Mouse (Mus musculus) ovary, postnatal 10 days (tissue): ENCODE measurements at regions not wholly inside any gene's neighbourhood (a gene's known extent, or its start where the extent isn't known, plus 50 kb on each side); places are given as distances from the start of the nearest gene placed in this dataset.

ENCODE experiments used
- DNase-seq: peaks from one replicate; pipeline ENCODE4 v3.0.0; 2022; ENCODE audit warnings: low spot score

DNA sequence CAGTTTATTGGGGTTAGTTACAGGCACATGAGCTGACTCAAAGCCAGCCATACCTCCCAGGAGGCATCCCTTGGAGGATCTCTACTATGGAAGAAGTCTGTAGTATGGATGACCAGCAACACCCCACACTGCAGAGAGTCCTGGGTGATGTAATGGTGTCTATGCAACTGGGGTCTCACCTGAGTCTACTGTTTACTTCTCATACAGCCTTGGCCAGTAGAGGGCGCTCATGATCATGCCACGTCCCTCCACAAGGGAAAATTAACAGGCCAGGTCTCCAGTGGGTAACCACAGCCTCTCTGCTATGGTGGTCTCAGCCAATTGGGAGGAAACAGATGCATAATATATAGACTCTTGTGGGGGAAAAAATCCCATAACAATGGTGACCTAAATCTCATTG is 111.7 kb downstream of the Cdh26 start:
- DNase-seq = no peak

DNA sequence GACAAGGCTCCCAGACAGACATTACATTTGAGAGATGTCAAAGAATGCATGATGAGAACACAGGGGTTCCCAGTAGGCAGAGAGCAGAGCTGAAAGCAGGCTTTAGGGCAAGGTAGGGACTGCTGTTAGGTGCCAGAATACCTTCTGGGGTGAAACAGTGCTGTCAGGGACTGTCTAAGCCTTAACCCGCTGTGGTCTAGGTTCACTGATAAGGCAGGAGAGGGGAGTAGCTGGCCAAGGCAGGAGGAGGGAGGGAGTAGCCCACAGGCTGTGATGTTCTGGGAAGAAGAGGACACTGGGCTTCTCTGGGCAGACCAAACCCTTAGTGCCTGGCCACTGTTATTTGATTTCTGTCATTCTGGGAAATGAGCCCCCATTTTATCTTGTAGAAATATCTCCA is 114.1 kb downstream of the Cdh26 start:
- no peak for DNase-seq

DNA sequence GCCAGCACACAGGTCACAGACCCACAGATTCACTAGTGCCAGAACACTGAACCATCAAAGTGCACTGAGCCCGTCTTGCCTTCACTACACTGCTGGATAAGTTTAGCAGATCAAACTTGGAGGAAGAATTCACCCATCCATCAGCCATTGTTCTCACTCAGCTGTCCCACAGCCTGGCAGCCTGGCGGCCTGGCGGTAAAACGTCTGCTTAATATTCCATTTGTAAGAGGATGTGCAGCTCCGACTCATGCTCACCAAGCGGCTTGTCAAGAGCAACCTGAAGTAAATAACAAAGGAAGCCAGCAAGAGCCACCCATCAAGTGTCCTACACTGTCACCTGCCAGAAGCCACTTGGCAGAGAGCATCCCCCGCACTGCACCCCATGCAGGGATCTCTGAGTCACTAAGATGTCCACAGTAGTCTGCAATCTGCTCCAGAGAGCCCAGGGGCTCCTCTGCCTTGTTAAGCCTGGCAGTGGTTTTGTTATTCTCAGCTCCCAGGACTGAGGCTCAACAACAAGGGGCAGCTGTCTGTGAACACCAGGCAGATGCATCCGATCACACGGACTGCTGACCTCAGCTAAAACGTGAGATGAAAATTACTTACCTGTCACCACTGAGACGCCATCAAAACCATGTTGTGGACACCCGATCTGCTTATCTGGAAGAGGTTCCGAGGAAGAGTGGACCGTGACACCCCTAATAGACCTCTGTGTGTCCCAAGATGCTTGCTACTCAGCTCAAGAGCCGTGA is 115.4 kb downstream of the Cdh26 start:
- no peak for DNase-seq

DNA sequence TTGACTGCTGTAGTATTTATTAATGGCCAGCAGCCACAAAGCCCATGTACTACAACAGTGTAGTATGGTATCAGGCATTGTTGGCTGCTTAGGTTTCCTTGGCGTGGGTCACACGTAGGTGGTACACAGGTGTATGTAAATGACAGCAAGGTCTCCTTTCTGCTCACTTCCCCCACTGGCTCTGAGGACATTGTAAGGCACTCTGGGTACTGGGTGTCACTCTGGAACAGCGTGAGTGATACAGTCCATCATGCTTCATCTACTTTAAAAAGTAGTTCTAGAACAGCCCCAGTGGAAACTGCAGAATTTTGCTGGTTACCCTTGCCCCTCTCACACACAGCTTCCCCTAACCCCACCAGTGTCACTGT is 116.0 kb downstream of the Cdh26 start:
- DNase-seq = no peak

DNA sequence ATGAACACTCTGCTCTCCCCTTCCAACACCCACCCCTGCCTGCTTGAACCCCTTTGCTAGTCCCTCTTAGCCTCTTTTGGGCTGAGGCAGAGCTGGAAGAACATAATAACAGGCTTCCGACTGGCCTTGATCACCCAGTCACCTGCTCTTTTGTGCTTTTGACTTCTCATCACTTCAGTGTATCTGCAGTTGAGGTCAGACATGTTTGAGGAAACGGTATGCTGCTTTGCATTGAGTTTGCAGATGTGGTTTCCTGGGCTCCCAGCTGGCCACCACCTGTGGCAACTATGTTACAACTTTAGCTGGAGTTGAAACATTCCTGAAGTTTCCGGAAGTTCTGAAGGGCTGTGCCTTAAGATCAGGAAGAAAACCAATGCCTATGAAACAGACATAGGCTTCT is 116.6 kb downstream of the Cdh26 start:
- no peak for DNase-seq

DNA sequence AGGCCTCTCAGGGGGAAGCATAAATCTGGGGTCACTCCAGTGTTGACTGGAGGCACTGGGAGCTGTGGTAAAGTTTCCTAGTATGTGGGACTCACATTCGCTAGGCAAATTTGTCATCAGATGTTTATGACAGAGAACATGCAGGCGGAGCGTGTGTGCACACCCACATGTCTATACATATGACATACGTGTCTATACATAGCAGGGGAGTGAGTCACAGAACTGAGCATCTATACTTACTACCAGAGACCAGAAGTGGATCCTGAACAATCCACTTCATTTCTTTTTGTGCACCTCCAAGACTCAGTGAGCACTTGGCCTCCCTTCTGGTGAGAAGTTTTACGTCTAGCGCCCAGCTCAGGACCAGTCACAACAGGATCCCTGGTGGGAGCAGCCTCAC is 118.6 kb downstream of the Cdh26 start:
- DNase-seq = no peak

DNA sequence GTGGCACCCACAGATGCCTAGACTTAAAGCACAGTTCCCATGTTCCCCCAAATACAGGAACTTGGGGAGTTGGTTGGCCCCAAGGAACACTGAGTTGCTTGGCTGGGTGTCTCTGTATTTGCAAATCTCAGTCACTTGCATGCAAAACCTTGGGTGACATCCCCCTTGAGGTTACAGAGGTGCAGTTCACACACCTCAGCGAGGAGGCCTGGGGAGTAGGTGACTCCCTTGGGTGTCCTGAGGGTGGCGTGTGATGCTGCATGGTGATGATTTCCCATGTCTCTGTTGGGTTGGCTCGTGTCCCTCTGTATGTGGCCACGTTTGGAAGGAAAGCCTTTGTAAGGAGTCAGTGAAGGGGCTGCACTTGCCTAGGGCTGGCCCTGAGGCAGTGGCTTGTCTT is 123.4 kb downstream of the Cdh26 start:
- DNase-seq = no peak

DNA sequence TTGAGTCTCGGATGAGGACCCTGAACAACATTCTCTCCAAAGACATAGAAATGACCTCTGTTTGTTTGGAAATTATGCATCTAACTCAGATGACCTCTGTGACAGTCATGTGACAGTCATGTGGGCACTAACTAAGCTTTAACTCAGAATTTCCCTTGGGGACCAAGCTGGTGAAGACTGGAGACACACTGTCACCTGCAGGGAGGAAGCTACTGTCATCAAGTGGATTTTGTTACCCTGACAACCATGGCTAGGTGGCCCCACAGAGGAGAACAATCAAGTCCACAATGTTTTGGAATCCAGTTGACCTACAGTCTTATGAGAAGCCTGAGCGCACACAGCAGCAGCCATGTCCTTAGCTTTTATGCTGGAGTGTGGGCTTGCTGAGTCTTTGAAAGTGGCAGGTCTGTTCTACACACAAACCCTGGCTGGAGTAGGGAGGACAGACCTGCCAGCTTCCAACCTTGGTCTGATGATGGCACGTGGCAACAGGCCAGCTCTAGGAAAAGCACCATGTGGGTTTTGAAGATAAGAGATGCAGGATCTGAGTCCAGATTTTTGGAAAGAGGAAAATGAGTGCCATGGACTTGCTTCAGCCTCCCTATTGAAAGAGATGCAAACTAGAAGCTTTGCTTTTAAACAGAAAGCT is 125.5 kb downstream of the Cdh26 start:
- no peak for DNase-seq

DNA sequence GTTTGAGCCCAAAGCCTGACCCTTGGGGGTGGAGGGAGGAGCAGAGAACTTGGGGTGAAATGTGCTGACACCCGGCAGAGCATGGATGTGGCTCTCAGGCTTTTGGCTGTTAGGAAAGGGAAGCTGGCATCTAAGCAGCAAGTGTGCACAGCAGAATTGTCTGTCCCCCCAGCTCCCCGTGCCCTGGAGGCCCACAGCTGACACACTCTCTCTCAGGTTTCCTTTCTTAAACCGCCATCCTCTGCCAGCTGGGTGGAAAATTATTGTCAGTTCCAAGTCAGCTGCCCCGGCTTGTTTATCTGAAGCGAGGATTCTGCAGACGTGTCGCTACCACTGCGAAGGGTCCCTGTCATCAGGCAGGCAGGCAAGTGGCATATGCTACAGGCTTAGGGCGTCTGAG is 127.6 kb downstream of the Cdh26 start:
- no peak for DNase-seq

DNA sequence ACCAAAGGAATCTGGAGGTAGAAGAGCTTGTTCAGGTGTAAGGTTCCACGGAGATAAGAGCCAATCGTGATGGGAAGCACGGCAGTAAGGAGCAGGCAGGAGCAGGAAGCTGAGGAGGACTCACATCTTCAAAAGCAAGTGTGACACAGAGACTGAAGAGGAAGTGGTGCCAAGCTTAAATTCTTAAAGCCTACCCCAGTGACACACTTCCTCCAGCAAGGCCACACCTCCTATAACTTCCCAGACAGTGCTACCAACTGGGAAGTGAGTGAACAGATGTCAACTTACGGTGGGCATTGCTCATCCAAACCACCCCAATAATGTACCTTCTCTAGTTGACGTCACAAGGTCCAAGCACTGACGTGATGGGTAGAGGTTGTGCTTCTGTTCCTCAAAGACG is 133.0 kb downstream of the Cdh26 start:
- no peak for DNase-seq

DNA sequence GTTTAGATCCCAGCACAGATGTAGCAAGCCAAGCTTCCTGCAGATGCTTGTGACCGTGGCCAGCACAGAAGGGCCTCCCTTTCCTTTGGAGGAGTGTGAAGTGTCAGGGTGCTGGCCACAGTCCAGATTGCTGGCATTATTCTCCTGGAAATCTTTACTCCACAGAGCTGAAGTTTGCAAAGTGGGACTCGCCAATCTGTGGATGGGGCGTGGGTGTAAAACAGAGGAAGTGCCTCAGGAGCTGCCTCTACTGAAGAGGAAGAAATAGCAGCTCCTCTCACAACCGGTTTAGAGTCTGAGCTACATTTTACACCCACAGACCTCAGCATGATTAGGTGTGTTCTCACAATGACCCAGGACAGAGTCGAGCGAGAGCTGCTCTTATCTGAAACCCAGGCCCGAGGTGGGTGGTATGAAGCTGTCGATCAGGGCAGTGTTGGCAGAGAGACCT is 135.1 kb downstream of the Cdh26 start:
- DNase-seq = no peak

DNA sequence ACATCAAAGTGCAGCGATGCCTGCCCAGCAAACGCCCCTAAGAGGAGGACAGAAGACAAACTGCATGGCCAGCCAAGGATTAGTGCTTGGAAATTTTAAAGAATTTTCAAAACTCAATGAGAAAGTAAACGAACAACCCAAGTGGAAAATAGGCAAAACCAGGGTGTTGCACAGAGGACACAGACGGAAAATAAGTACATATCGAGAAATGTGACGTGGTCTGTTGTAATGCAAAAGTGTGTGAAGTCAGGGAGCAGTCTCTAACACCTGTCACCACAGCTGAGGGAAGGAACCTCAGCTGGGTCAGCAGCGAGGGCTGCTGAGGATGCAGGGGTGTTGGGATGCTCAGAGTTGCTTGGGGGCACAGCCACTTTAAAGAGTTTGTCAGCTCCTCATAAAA is 137.2 kb downstream of the Cdh26 start:
- DNase-seq = no peak

DNA sequence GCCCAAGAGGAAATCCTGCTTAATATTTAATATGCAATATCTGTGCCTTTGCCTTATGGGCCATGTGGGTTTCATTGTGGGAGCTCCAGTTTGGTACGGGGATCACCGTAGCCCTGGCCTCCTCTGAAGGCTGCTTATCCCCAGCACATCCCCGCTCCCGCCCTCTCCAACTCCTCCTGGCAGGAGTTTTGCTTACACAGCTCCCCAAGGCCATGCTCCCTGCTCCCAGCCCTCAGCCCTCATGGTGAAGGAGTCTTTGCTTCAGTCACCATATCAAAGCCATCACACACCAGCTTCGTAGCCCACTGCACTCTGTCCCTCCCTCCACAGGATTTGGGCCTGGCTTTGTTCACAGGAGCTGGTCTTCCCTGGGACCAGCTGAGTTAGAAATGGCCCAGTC is 142.0 kb downstream of the Cdh26 start:
- no peak for DNase-seq

DNA sequence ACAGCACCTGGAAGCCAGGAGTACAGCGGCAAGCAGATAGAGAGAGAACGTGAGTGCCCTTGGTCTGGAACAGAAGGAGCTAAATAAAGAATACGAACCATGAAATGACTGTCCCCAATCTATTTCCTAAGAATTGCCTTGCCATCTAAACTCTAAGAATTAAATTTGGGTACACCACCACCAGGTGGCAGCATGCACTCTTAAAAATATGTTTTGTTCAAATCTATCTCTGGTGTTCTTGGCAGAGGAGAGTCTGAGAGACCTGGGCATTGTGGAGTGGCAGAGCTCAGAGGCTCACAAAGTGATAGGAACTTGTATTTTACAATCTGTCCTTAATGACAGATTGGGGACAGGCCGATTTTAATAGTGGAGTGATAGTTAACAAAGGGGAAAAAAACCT is 144.5 kb downstream of the Cdh26 start:
- DNase-seq = peak; percentile 26

DNA sequence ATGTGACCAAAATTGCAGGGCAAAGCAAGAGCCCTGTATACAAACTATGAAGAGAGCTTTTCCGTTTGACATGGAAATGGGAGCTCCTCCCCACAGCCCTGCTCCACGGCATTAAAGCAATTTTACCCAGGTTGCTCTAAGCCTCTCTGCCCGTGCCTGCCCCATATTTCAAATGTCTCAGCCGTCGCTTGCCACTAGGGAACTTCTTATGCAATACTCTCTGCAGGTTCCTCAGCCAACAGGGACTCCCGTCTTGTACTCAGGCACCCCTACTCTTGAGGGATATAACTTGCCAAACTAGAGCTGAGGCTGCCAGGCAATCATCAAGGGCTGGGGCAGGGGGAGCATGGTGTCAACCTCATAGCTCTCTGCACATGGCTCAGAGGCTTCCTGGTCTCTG is 145.1 kb downstream of the Cdh26 start:
- no peak for DNase-seq

DNA sequence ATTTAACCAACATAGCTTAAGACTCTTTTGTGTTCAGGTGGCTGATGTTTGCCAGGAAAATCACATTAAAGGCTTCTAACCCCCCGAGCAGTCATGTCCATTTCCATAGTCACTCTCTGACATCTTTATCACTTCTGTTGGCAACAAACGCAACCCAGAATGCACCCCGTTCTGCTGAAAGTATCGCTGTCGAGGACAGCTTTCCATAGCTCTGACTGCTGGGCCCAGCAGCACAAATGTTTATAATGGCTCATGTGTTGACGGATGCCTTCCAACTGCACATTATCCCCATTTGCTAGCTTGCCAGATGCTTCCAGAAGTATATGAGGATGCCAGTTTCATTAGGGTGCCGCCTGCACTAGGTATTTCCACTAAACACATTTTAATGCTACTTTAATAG is 145.7 kb downstream of the Cdh26 start:
- DNase-seq = no peak

DNA sequence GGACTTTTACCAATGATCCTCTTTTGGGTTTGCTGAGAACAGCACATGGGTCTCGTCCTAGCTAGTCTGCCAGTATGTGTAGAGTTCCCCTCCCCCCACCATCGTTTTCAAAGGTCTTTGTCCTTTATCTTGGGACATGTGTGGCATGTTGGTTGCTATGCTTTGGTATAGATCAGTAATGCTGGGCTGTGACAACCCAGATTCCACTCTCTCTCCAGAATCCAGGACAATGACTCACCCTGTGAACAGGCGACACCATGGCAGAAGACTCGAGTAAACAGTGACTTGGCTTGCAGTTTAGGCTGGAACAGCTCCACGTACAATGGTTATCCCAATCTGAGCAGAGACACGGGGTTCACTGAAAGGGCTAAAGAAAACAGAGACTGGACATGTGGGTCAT is 149.2 kb downstream of the Cdh26 start:
- DNase-seq = no peak

DNA sequence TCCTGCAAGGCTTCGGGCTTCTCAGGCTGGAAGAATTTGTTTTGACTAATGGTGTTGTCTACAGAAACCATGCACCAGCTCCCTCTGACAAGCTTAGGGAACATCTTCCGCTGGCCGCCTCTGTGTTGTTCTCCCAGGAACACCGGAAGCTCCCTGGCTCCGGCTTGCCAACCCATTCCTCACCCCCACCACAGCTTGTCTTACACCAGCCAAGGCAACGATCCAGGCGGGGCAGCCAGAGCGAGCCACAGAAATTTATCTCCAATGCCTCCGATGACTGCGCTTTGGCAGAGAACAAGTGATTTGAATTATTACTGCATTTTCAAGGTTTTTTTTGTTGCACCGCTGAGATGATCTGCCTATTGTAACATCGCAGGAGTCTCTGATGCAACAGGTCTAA is 151.0 kb downstream of the Cdh26 start:
- no peak for DNase-seq

DNA sequence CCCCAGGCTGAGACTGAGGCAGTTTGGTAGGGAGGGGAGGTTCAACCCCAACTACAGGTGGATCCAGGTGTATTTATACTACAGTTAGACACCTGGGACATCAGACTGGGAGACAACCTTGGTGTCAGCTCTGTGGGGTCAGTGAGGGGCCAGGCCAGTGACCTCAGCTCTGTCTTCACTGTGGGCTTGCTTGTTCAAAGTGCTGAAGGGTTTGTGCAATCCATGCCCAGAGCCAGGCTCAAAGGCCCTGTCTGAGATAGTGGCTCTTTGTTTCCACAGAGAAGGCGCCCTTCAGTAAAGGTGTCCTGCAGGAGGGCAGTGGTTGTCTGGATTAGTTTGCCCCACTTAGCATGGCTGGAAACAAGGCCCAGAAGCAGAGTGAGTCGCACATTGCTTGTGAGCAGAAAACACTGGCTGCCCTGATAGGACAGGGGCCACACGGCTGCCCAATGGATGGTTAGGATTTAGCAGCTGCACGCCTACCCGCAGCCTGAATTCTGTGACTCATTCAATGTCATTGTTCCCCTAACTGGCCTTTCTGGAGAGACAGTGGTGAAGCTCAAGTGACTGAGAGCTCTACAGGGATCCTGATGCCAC is 154.7 kb downstream of the Cdh26 start:
- DNase-seq = no peak

DNA sequence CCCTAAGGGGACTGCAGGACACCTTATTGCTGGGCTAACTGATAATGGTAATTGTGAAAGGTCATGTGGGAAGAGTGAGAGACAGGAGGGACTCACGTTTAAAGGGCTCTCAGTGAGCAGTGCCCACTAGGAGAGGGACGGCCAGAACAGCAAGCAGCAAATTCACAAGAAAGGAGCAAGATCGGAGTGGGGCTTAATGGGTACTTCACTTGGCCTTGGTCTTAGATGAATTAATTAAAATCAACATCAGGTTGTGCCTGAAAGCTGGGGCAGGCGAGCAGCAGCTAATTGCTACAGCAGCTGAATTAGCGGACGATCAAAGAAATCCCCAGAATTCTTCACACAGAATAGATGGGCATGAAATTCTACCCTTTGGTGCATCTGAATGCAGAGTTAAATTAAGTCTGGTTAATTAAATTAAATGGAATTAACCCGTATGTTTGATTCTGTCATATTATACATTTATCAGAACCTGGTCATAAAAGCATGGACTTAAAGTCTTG is 156.9 kb downstream of the Cdh26 start:
- DNase-seq = no peak

DNA sequence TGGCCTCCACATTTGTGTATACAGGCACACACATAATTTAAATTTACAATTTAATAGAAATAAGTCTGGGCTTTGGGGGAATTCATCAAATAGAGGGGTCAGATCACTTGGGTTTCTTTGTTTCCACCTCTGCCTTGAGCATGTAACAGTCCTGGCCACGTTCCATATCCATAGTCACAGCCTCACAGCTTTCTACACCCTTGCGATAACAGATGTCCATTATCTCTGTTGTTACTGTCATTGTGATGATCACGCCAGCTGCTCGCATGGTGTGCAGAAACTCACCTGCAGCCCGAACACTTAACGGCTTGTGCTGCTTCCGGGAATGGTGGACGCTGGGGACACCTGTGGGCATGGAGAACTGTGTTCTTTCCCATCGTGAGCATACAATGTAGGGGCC is 163.4 kb downstream of the Cdh26 start:
- DNase-seq = no peak

DNA sequence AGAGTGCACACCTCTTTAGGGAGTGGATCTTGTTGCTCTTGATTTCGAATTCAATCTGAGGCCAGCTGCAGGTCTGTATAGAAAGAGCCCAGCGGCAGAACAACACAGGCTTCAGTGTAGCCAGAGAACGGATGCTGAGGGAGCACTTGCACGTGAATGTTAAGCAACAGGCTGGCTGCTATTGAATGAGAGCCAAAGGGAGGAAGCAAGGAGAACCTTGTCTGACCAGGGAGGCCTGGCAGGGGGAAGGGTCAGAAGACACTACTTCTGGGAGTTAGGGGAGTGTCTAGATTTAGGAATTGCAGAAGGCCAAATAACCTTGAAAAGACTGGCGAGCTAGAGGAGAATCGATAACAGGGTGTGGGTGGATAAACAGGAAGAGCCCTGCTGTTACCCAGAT is 163.8 kb downstream of the Cdh26 start:
- DNase-seq = no peak

DNA sequence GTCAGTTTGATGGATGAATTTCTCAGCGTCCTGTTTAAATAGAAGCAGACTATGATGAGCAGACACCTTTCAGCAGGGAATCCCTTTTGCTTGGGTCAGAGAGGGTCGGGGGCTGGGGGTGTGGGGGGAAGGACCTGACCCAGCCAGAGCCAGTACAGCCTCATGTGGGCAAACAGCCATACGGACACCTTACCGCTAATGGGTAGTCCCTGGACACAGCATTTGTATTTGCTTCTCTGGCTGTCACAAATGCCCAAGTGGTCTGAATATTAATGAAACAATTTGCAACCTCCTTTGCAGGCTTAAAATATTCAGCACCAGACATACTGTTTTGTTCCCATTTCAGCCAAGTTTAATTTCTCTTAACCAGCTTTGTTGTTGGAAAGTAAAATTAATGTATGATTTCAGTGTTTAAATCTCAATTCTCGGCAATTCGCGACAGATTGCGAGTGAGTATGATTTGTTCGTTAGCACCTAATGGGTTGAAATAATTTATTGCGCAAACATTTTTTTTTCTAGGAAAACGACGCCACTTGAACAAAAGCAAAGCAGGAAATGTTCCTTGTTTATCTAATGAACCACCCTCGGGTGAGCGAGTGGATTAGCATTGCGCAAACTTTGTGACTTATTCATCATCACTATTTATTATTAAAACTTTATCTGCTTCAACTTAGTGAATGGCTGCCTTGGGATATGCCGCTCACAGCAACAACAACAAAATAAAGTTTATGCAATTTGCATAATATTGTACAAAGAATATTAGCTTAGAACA is 166.2 kb downstream of the Cdh26 start:
- no peak for DNase-seq
